Comparison of ENCODE assay signal across 30 mouse cellular contexts in the genomic region with DNA sequence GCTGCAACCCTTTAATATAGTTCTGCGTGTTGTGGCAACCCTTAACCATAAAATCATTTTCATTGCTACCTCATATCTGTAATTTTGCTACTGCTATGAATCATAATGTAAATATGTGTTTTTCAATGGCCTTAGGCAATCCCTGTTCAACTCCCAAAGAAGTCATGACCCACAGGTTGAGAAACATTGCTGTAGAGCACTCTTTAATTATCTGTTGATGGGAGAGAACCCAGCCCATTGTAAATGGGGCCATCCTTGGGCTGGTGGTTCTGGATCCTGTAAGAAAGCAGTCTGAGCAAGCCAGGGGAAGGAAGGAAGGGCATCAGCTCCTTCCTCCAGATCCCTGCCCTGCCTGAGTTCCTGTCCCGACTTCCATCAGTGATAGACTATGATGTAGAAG.
"Had no signal": no experiment of that assay in that cellular context is flagged by ENCODE, and none has a peak within 500 bp of the region (broad histone marks: within the 10 kb centered on the region; RNA-seq: fewer than 3 reads in every experiment).

No protein-coding gene starts in this region.

- H3K27ac ChIP-seq: left cerebral cortex, adult 2 months; limb, embryonic 10.5 days; limb, embryonic 12.5 days; limb, embryonic 13.5 days; limb, embryonic 15.5 days; liver, embryonic 12.5 days; liver, embryonic 13.5 days; liver, embryonic 14.5 days; liver, embryonic 15.5 days; lung, embryonic 15.5 days; macrophage; midbrain, embryonic 10.5 days; midbrain, embryonic 12.5 days; midbrain, embryonic 13.5 days; midbrain, embryonic 15.5 days had no signal

- H3K4me2 ChIP-seq: limb, embryonic 12.5 days; limb, embryonic 13.5 days; limb, embryonic 15.5 days; liver, embryonic 11.5 days; liver, embryonic 12.5 days; liver, embryonic 13.5 days; liver, embryonic 15.5 days; lung, embryonic 14.5 days; lung, embryonic 15.5 days; midbrain, embryonic 11.5 days; midbrain, embryonic 12.5 days; midbrain, embryonic 13.5 days; midbrain, embryonic 15.5 days had no signal

- H3K36me3 ChIP-seq: limb, embryonic 10.5 days; limb, embryonic 12.5 days; limb, embryonic 13.5 days; limb, embryonic 15.5 days; liver, embryonic 12.5 days; liver, embryonic 13.5 days; liver, embryonic 15.5 days; lung, embryonic 15.5 days; midbrain, embryonic 10.5 days; midbrain, embryonic 12.5 days; midbrain, embryonic 13.5 days; midbrain, embryonic 15.5 days had no signal

- H3K9ac ChIP-seq: limb, embryonic 12.5 days; limb, embryonic 13.5 days; limb, embryonic 15.5 days; liver, embryonic 12.5 days; liver, embryonic 13.5 days; liver, embryonic 14.5 days; liver, embryonic 15.5 days; liver, postnatal 0 days; lung, embryonic 14.5 days; lung, embryonic 15.5 days; midbrain, embryonic 12.5 days; midbrain, embryonic 13.5 days; midbrain, embryonic 15.5 days had no signal

- DNase-seq: left cerebral cortex, postnatal 4 days; liver; liver, embryonic 13.5 days; liver, postnatal 0 days; lung, adult 18-20 months; lung, embryonic 14.5 days; lung, postnatal 10 days; lung, postnatal 14 days; lung, postnatal 36 days; lung, postnatal 4 days; midbrain, embryonic 14.5 days had no signal

- ATAC-seq: liver, embryonic 12.5 days; liver, postnatal 0 days; midbrain, embryonic 13.5 days; midbrain, embryonic 15.5 days; midbrain, embryonic 16.5 days had no signal

- H3K9me3 ChIP-seq: limb, embryonic 10.5 days; limb, embryonic 12.5 days; limb, embryonic 13.5 days; limb, embryonic 15.5 days; liver, embryonic 12.5 days; liver, embryonic 13.5 days; liver, embryonic 15.5 days; lung, embryonic 15.5 days; megakaryocyte, embryonic 14.5 days; midbrain, embryonic 10.5 days; midbrain, embryonic 12.5 days; midbrain, embryonic 13.5 days; midbrain, embryonic 15.5 days had no signal

- H3K4me3 ChIP-seq: left cerebral cortex, adult 2 months; limb, embryonic 10.5 days; limb, embryonic 12.5 days; limb, embryonic 13.5 days; limb, embryonic 15.5 days; liver, embryonic 12.5 days; liver, embryonic 13.5 days; liver, embryonic 15.5 days; lung, embryonic 15.5 days; megakaryocyte, embryonic 14.5 days; midbrain, embryonic 10.5 days; midbrain, embryonic 12.5 days; midbrain, embryonic 13.5 days; midbrain, embryonic 15.5 days; myocyte had no signal
